Mouse (Mus musculus): ENCODE measurements around the gene Sord. TPM values are rescaled to one million over a fixed set of nuclear protein-coding genes. Genes with fewer than 3 reads are reported as not detected.

Gene Sord
- polyA plus RNA-seq, 1 experiment from 2014 or later, result 16.2 TPM

DNA sequence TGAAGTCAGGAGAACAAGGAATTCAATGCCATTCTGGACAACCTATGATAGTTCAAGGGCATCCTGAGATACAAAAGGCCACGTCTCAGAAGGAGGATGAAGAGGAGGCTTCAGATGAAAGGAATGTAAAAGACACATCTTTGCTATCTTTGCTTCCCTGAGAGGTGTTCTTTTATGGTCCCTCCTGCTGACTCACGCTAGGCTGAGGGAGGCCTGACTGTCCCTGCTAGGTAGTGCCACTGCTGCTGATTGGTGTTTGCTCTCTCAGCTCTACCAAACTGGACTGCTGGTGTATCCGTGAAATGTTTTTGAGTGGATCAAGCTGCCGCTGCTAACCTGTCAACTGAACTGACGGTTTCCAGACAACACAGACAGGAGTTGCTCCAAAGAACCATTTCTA lies 12.8 kb upstream of the Sord start:
- ATAC-seq (replicated peaks), result no peak
- no peaks in the 10 kb centered on the region for H3K9me3 ChIP-seq
- H3K4me2 ChIP-seq (replicated peaks), result no peak overlapping the region
- no peak overlapping the region for H3K9ac ChIP-seq (replicated peaks)
- 70% methylated on average over 5 of the region's 5 CpGs for WGBS
- no peaks in the 10 kb centered on the region for H3K27me3 ChIP-seq
- no peaks in the 10 kb centered on the region for H3K36me3 ChIP-seq
- no peak overlapping the region for H3K4me3 ChIP-seq
- H3K4me1 ChIP-seq, result no peaks in the 10 kb centered on the region
- no peak overlapping the region for H3K27ac ChIP-seq (replicated peaks)

GRCm38 (mm10) chr2:122222272-122222671 lies 12.3 kb upstream of the Sord start:
- Histone ChIP-seq H3K4me2 (replicated peaks) (no peak overlapping the region), H3K4me3 (no peak overlapping the region), H3K27me3 (no peaks in the 10 kb centered on the region), H3K9ac (replicated peaks) (no peak overlapping the region), H3K27ac (replicated peaks) (no peak overlapping the region), H3K9me3 (no peaks in the 10 kb centered on the region), H3K4me1 (no peaks in the 10 kb centered on the region), H3K36me3 (no peaks in the 10 kb centered on the region)
- 92% methylated on average over 5 of the region's 5 CpGs for WGBS
- no peak for ATAC-seq (replicated peaks)

GRCm38 (mm10) chr2:122223654-122224053 lies 10.9 kb upstream of the Sord start:
- no peak for ATAC-seq (replicated peaks)
- Histone ChIP-seq H3K4me1 (no peaks in the 10 kb centered on the region), H3K9me3 (no peaks in the 10 kb centered on the region), H3K9ac (replicated peaks) (no peak overlapping the region), H3K27me3 (no peaks in the 10 kb centered on the region), H3K4me3 (no peak overlapping the region), H3K4me2 (replicated peaks) (no peak overlapping the region), H3K27ac (replicated peaks) (no peak overlapping the region), H3K36me3 (no peaks in the 10 kb centered on the region)

DNA sequence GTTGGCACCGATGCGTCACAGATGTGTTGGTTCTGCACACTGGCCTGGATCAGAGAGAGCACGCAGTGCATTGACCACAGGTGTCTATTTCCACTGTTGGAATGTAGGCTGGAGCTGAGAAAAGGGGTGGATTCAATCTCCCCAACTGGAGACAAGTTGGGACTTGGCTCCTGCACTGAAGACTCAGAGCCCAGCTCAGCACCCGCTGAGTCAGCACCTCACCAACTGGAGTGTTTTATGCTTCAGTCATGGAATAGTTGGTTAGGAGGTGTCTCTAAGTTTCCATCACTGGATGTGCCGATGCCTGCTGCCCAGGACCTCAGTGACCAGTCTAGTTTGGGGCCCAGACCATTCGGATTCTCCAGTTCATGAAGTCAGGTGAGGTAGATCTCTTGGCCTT lies 4.2 kb upstream of the Sord start:
- no peak overlapping the region for H3K4me2 ChIP-seq (replicated peaks)
- no peaks in the 10 kb centered on the region for H3K9me3 ChIP-seq
- no peak for ATAC-seq (replicated peaks)
- H3K27me3 ChIP-seq, result no peaks in the 10 kb centered on the region
- no peak overlapping the region for H3K4me3 ChIP-seq
- peaks cover 10% of the 10 kb centered on the region for H3K4me1 ChIP-seq
- no peaks in the 10 kb centered on the region for H3K36me3 ChIP-seq
- H3K27ac ChIP-seq (replicated peaks), result no peak overlapping the region
- no peak overlapping the region for H3K9ac ChIP-seq (replicated peaks)
- WGBS, result 91% methylated on average over 6 of the region's 6 CpGs

DNA sequence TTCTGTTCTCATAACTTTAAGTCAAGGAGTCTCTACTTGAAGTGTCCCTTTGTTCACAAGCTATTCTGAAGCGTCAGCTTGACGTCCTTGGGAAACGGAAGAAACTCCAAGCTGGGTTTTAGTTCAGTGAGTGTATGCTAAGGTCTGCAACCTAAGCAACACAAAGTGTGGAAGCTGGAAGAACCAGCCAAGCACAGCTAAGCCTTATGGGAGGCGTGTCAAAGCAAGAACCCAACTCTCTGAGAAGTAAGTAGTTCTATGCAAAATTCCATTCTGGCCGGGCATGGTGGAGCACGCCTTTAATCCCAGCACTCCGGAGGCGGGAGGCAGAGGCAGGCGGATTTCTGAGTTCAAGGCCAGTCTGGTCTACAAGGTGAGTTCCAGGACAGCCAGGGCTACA lies 2.9 kb upstream of the Sord start:
- WGBS, result 80% methylated on average over 9 of the region's 9 CpGs
- Histone ChIP-seq H3K36me3 (no peaks in the 10 kb centered on the region), H3K4me3 (no peak overlapping the region), H3K9ac (replicated peaks) (no peak overlapping the region), H3K4me1 (peaks cover 13% of the 10 kb centered on the region), H3K27me3 (no peaks in the 10 kb centered on the region), H3K27ac (replicated peaks) (no peak overlapping the region), H3K4me2 (replicated peaks) (no peak overlapping the region), H3K9me3 (no peaks in the 10 kb centered on the region)
- ATAC-seq (replicated peaks), result no peak

DNA sequence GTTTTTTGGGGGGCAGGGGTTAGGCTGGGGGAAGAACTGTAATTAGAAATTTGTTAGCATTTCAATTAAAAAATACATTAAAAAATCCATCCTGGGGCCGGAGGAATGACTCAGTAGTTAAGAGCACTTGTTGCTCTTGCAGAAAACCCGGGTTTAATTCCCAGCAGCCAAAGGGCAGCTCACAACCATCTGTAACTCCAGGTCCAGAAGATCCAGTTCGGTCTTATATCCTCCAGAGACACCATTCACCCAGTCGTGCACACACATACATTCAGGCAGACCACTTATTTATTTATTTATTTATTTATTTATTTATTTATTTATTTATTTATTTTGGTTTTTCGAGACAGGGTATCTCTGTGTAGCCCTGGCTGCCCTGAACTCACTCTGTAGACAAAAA lies 1.2 kb upstream of the Sord start:
- 56% methylated on average over 5 of the region's 5 CpGs for WGBS
- ATAC-seq (replicated peaks), result no peak; the same call in 1 of the 2 replicates
- Histone ChIP-seq H3K4me3 (peak overlapping the region; percentile 58; the same call in 1 of the 2 replicates), H3K27ac (replicated peaks) (no peak overlapping the region), H3K9me3 (no peaks in the 10 kb centered on the region), H3K4me2 (replicated peaks) (peak overlapping the region; percentile 64), H3K4me1 (peaks cover 13% of the 10 kb centered on the region), H3K9ac (replicated peaks) (no peak overlapping the region), H3K27me3 (no peaks in the 10 kb centered on the region), H3K36me3 (no peaks in the 10 kb centered on the region)

DNA sequence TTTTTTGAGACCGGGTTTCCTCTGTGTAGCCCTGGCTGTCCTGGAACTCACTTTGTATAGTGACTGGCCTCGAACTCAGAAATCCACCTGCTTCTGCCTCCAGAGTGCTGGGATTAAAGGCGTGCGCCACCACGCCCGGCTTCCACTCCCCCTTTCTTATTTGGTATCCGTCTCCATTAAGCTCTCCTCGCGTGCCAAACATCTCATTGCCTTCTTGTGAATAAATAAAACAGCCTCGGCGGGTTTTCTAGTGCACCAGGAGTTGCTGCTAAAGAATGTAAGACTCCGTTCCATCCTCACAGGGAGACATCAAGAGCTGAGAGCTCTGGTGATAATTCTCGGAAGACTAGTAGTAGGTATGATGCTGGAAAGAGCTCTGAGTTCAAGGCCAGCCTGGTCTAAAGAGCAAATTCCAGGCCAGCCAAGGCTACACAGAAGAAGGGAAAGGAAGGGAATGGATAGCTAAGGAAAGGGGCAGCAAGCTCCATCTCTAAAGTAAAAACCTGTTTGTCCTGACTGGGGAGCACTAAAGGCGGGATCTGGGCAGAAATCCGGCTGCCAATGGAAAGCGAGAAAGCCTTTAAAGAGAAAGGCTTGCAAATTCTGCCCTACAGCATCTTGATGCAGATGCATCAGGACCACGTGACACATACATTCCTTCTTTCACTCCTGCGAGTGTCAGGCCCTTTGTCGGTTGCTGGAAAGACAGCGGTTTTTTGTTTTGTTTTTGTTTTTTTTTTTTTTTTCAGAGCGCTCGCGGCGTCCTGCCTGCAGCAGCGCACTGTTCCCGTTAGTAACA lies 591 bp upstream of the Sord start:
- Histone ChIP-seq H3K27me3 (no peaks in the 10 kb centered on the region), H3K4me3 (peak overlapping the region; percentile 58), H3K27ac (replicated peaks) (peak overlapping the region; percentile 86), H3K9ac (replicated peaks) (peak overlapping the region; percentile 48), H3K4me2 (replicated peaks) (peak overlapping the region; percentile 64), H3K36me3 (no peaks in the 10 kb centered on the region), H3K9me3 (no peaks in the 10 kb centered on the region), H3K4me1 (peaks cover 13% of the 10 kb centered on the region)
- peak; percentile 47 for ATAC-seq (replicated peaks)
- WGBS, result 5% methylated on average over 26 of the region's 26 CpGs

DNA sequence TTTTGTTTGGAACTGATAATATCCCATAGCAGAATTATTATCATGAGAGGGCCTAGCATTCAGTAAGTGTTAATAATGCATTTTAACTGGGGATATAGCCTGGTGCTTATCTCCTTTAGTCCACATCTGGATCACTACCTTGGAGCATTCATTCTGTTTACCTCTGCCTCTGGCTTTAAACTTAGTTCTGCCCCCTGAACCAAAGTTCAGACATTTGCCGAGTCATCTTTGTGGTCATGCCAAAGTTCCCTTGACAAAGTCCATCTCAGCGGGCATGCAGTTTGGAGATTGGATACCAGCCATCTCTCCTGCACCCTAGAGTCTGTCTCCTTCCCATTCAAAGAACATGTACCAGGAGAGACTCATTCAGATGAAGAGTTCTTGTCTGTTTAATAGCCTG lies 876 bp downstream of the Sord start:
- peaks cover 13% of the 10 kb centered on the region for H3K4me1 ChIP-seq
- peak overlapping the region; percentile 58 for H3K4me3 ChIP-seq
- no peaks in the 10 kb centered on the region for H3K9me3 ChIP-seq
- no peak overlapping the region for H3K27ac ChIP-seq (replicated peaks)
- ATAC-seq (replicated peaks), result no peak
- 79% methylated on average over 2 of the region's 2 CpGs for WGBS
- H3K36me3 ChIP-seq, result no peaks in the 10 kb centered on the region
- no peaks in the 10 kb centered on the region for H3K27me3 ChIP-seq
- peak overlapping the region; percentile 48 for H3K9ac ChIP-seq (replicated peaks)
- H3K4me2 ChIP-seq (replicated peaks), result peak overlapping the region; percentile 64

DNA sequence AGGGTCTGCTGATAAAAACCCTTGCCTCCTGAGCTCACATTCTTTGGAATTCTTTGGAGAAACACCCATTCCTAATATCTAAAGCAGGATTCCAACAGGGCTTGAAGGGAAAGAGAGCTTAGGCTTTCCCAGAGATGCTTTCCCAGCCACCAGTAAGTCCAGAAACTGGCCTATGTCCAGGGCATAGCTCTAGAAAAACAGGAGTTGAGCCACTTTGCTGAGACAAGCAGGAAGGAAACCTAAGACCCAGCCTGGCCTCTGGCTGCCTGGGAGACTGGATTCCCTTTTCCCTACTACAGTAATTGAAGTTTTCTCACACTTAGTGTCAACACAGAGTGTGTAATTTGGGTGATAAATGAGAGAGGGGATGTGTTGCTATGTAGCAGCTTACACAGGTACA lies 1.8 kb downstream of the Sord start:
- no peak for ATAC-seq (replicated peaks)
- no peaks in the 10 kb centered on the region for H3K9me3 ChIP-seq
- no peak overlapping the region for H3K27ac ChIP-seq (replicated peaks)

DNA sequence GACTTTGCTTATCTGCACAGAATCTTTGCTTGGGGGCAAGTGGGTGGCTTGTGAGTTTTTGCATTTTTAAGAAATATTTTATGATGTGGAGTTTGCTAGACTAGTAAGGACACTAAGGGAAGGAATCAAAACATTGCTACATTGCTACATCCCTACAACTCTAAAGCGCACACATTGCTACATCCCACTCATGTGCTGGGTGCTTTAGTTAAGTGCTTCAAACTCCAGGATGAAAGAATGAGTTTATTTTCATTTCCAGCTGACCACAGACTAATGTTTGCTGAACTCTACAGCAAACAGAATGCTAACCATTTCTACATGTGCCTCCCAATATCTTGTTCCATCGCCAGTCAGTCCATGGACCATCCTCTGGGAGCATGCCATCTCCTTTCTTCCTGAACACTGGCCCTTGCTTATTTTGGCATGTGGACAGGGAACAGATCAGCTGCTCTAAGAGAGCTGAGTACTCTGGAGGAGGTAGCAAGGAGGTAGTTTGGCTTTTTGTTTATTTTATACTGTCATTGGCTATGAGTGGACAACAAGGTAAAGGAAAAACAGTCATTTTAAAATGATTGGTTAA lies 3.4 kb downstream of the Sord start:
- no peak for ATAC-seq (replicated peaks)
- 92% methylated on average over 2 of the region's 2 CpGs for WGBS
- no peak overlapping the region for H3K9ac ChIP-seq (replicated peaks)
- no peaks in the 10 kb centered on the region for H3K27me3 ChIP-seq
- H3K4me1 ChIP-seq, result peaks cover 13% of the 10 kb centered on the region
- no peaks in the 10 kb centered on the region for H3K9me3 ChIP-seq
- no peak overlapping the region for H3K27ac ChIP-seq (replicated peaks)
- H3K36me3 ChIP-seq, result no peaks in the 10 kb centered on the region
- no peak overlapping the region for H3K4me2 ChIP-seq (replicated peaks)
- H3K4me3 ChIP-seq, result no peak overlapping the region

More for the DNA sequence above, 1.8 kb downstream of the Sord start:
- no peaks in the 10 kb centered on the region for H3K27me3 ChIP-seq
- H3K4me1 ChIP-seq, result peaks cover 13% of the 10 kb centered on the region
- H3K4me2 ChIP-seq (replicated peaks), result no peak overlapping the region
- H3K4me3 ChIP-seq, result no peak overlapping the region
- H3K36me3 ChIP-seq, result no peaks in the 10 kb centered on the region
- H3K9ac ChIP-seq (replicated peaks), result no peak overlapping the region

DNA sequence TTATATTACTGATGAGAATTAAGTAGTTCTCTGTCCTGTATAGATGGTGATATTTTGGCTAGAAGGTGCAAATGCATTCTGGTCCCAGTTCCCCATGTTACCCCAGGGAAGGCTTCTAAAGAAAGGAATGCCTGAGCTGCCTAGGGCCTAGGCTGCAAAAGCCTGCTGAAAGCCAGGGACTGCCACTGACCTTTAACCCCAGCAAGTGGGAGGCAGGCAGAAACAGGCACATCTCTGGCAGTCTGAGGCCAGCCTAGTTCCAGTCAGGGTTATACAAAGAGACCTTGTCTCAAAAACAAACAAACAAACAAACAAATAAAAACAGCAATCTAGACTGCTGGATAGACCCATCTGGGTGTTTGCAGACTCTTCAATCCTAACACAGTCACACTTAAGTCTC lies 6.2 kb downstream of the Sord start:
- Histone ChIP-seq H3K27ac (replicated peaks) (no peak overlapping the region), H3K4me3 (no peak overlapping the region), H3K9me3 (no peaks in the 10 kb centered on the region), H3K36me3 (no peaks in the 10 kb centered on the region), H3K9ac (replicated peaks) (no peak overlapping the region), H3K4me1 (no peaks in the 10 kb centered on the region; the same call in 1 of the 2 replicates), H3K27me3 (no peaks in the 10 kb centered on the region), H3K4me2 (replicated peaks) (no peak overlapping the region)
- ATAC-seq (replicated peaks), result no peak

DNA sequence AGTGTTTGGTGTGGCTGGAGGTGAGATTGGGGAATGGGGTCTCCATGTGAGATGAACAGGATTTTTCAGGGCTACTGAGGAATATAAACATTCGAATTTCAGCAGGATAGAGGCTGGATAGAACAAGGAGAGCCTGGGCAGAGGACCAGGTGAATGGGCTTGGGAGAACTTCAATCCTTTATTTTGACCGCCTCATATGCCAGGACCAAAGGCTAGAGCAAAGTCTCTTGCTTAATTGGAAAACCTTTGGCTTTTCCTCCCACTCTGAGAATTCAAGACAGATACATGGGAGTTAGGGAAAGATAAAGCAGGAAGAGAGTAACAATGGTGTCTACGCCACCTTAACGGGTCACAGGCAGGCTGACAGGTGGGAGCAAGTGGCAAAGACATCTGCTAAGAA lies 6.7 kb downstream of the Sord start:
- no peak overlapping the region for H3K9ac ChIP-seq (replicated peaks)
- H3K9me3 ChIP-seq, result no peaks in the 10 kb centered on the region
- no peak overlapping the region for H3K4me3 ChIP-seq
- no peak overlapping the region for H3K27ac ChIP-seq (replicated peaks)
- WGBS, result 81% methylated on average over 4 of the region's 4 CpGs
- no peak for ATAC-seq (replicated peaks)
- no peak overlapping the region for H3K4me2 ChIP-seq (replicated peaks)
- H3K4me1 ChIP-seq, result no peaks in the 10 kb centered on the region
- H3K36me3 ChIP-seq, result no peaks in the 10 kb centered on the region
- no peaks in the 10 kb centered on the region for H3K27me3 ChIP-seq

DNA sequence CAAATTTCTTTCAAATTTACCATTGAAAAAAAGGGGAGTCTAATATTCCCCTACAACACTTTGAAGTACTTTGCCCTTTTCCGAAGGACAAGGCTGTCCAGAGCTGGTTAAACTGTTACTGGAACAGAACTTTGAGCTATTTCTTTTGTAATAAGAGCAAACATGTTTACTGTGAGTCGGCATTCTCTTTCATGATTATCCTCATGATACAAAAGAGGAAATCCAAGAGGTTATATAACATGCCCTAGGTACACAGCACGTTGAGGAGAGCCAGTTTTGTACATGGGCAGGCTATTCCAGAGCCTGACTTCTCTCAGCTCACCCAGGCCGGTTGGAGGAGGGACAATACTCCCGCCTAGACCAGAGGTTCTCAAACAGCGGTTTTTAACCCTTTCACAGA lies 7.4 kb downstream of the Sord start:
- no peaks in the 10 kb centered on the region for H3K36me3 ChIP-seq
- no peaks in the 10 kb centered on the region for H3K27me3 ChIP-seq
- ATAC-seq (replicated peaks), result no peak
- H3K4me3 ChIP-seq, result no peak overlapping the region
- no peaks in the 10 kb centered on the region for H3K9me3 ChIP-seq
- no peak overlapping the region for H3K27ac ChIP-seq (replicated peaks)
- no peak overlapping the region for H3K4me2 ChIP-seq (replicated peaks)
- H3K9ac ChIP-seq (replicated peaks), result no peak overlapping the region
- H3K4me1 ChIP-seq, result no peaks in the 10 kb centered on the region
- WGBS, result 69% methylated on average over 6 of the region's 6 CpGs
